Mouse (Mus musculus): Measurements from ENCODE around the gene Rab34.

DNA sequence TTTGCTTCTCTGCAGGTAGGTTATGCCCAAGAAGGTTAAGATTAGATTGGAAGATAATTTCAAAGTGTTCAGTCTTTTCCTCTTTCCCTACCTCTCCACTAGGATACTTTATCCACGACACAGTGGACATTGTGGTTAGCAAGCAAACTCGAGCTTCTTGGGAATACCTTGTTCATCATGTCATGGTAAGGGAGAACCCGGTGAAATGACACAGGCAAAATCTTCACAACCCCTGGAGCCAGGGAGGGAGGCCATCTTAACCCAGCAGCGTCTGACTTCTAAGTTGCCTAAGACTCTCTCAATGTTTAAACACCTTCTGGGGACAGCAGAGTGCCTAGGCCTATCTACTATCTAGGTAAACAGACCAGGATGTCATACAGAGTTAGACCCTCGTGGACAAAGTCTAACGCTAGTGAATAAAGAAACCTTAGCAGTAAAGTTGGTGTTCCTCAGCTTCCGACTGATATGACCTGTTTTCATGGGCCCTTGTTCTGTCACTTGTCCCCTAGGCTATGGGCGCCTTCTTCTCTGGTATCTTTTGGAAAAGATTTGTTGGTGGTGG, 8.7 kb upstream of the Rab34 start:
- TF ChIP-seq CTCF (IDR thresholded peaks at IDR 0.05; ENCODE audit: low read depth), result no peak
- TF ChIP-seq EP300 (optimal IDR thresholded peaks at IDR 0.05), result no peak
